Mouse (Mus musculus): ENCODE measurements around the gene Phlda1.

Gene Phlda1

GRCm38 (mm10) chr10:111504606-111505005 is 1.5 kb upstream of the Phlda1 start:
- no peak for DNase-seq (ENCODE audit: low read depth, low spot score)

DNA sequence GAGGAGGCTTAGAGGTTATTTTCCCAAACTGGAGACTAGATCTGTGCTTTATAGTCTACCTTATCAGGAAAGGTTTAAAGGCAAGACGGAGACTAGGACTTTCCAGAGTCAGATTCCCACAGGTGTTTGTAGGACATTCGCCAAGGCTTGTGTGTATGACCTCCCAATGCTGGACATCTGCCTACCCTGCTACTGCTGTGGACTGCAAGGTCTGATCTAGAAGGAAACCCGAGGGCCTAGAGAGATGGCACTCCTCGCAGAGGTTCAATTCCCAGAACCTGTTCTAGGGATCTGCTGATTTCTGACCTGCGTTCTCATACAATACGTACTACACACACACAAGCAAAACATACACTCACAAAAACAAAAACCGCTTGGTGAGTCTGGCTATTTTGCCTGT is 680 bp upstream of the Phlda1 start:
- no peak for DNase-seq (ENCODE audit: low read depth, low spot score)

GRCm38 (mm10) chr10:111506926-111507459 is 907 bp downstream of the Phlda1 start:
- DNase-seq (ENCODE audit: low read depth, low spot score) = no peak

DNA sequence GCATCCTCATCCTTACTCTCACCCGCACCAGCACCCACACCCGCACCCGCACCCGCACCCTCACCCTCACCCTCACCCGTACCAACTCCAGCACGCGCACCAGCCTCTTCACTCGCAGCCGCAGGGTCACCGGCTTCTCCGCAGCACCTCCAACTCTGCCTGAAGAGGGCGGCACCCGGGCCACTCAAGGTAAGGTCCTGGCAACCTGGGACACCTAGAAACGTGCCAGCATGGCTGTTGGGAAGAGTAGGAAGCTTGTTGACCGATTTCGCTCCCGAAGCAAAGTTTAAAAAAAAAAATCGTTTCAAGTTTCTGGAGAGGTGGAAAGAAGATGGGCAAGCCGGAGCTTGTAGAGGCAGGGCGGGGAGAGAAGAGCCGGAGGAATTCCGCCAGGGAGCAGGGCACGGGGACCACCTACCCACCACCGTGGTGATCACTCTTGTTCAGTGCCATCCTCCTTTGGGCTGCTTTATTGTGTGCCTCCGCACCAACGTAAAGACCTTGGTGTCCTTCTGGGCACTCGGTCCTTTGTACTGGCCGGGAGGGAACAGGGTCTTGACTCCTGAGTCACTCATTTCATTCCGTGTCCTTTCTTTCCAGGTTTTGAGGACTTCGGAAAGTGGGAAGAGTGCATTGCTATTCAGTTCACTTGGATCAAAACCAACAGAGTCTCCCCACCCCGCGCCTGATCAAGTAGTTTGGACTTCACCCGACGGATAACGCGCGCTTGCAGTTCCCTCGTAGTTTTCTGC is 1.6 kb downstream of the Phlda1 start:
- peak; percentile 53 for DNase-seq (ENCODE audit: low read depth, low spot score)

- no peak for DNase-seq (ENCODE audit: low read depth, low spot score)
Observed at GRCm38 (mm10) chr10:111508324-111509080, 2.4 kb downstream of the Phlda1 start.

DNA sequence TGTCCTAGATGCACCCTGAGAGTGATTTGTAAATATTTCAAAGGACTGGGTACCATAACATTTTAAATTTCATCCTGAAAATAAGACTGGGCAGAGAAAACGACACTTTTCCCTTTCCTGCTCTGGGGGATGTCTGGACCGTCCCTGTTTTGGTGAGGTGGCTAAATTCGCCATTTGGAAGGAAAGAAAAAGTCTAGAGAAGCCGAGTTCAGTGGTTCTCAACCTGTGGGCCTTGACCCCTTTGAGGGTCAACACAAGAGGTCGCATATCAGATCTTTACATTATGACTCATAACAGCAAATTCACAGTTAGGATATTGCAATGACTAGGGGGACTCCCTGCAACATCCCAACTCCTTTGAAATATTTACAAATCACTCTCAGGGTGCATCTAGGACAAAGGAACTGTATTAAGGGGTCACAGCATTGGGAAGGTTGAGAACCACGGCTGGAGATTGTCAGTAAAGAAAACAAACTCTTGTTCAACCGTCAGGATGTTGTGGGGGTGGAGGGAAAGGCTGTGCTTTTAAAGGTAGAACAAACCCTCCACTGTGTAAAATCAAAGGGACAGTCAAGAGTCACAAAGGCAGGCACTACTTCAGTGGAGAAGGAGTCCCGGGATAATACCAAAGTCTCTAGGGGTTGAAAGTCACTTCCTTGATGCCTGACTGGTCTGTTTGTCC is 3.2 kb downstream of the Phlda1 start:
- no peak for DNase-seq (ENCODE audit: low read depth, low spot score)

- no peak for DNase-seq (ENCODE audit: low read depth, low spot score)
Observed at GRCm38 (mm10) chr10:111509981-111510380, 3.9 kb downstream of the Phlda1 start.

DNA sequence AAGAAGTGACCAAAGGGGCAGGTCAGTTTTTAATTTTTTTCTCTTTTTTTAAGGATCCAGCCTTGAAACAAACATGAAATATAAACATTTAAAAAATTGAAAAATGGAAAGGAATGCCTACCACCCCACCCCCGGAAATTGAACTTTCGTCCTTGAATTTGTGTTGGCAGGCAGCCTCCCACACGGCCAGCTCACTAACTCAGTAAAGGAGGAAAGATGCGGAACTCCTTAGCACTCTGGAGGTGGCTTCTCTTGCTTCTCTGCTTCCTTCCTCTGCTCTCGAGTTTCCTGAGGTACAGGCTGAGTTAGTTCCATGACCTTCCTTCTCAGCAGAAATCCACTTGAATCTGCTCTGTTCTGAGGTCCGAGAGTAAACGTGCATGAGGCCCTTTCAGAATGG is 4.7 kb downstream of the Phlda1 start:
- DNase-seq (ENCODE audit: low read depth, low spot score) = no peak

DNA sequence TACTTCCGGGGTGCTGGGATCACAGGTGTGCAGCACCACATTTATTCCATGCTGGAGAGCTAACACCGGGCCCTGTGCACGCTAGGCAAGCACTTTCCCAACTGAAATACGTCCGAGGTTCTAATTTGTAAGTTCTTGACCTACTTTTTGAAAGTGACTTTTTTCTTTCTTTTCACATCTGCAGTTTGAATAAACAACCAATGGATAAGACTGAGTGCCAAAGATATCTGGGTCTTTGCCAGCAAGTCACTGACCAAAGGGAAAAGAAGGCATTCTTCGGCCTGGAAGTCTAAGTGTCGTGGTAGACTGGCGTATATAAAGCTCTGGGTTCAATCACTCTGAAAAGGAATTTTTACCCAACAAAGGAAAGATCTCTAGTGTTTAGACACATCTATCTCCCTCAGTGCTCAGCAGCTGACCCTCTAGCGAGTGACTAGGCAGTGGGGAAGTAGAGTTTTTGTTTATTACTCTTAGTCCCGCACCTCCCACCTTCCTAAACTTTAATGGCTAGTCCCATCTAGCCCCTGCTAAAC is 6.0 kb downstream of the Phlda1 start:
- no peak for DNase-seq (ENCODE audit: low read depth, low spot score)

DNA sequence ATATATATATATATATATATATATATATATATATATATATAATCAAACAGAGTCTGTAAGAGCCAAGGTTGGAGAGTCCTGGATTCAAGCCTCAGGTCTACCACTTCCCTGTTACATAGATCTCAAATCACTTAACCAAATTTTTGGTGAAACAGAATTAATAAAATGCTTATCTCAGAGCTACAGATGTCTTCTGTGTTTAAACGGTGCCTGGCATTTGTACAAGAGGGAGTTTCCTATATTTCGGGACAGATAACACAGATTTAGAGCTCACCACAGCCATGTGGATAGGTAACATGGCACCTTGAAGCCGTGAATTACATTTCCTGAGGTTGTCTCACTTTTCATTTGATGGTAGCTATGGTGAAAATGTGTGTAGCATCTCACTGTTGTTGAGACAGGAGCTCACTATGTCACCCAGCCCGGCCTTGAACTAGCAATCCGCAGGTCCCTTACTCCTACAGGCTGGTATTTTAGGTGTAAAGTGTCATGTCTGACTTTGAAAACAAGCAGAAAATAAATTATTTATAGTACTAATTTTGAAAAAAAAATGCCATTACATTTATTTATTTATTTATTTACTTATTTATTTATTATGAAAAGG is 8.3 kb downstream of the Phlda1 start:
- DNase-seq (ENCODE audit: low read depth, low spot score) = no peak

- DNase-seq (ENCODE audit: low read depth, low spot score) = no peak
Observed at GRCm38 (mm10) chr10:111515071-111516010, 9.3 kb downstream of the Phlda1 start.

DNA sequence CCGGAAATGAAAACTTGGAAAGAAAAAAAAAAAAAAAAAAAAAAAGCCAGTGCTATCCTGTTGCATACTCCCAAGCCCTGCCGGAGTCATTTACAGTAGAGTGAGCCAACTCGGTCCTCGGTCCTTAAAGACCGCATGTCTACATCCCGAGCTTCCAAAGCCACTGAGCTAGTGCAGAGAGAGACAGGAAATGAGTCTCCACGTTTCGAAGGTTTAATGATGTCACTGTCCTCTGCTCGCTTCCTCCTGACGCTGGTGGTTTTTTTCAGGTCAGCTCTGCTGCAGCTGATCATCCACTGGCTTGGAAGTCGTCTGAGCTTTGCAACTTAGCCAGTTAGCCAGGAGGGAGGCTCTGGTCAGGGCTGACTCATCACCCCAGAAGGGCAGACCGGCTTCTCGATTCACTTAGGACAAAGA is 10.1 kb downstream of the Phlda1 start:
- no peak for DNase-seq (ENCODE audit: low read depth, low spot score)

GRCm38 (mm10) chr10:111516804-111517436 is 10.8 kb downstream of the Phlda1 start:
- no peak for DNase-seq (ENCODE audit: low read depth, low spot score)

- no peak for DNase-seq (ENCODE audit: low read depth, low spot score)
Observed at GRCm38 (mm10) chr10:111518350-111518749, 12.3 kb downstream of the Phlda1 start.

DNA sequence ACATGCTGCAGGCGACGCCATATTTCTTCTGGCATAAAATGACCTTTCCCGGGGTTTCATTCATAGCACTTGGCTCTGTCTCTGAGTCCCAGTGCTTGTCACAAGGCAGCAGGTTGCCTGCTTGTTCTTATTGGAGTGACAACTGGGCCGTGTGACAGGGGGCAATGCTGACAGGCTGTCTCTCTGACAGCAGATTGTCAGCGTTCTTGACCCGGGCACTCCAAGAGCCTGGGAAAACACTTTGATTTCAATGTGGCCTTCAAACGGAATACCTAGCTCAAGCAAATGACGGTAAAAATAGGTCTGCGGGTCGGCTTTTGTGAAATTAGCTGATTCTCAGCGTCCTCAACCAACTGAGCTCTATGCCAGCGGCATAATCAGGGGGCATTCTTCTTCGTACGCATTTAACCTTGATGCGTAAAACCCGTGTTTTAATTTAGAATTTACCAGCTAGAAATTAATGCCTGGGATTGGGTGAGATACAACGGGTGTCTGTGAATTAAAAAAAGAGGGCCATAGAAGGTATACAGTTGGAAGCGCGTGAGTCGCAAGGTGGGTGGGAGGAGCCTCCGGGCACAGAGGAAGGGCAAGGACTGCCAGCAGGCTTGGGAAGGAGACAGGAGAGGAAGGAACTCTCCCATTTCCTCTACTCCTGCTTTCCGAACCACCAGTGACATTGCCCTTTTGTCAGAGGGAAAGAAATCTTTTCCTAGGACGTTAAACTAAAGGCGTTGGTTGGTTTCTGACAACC is 13.7 kb downstream of the Phlda1 start:
- no peak for DNase-seq (ENCODE audit: low read depth, low spot score)

GRCm38 (mm10) chr10:111520621-111521020 is 14.5 kb downstream of the Phlda1 start:
- DNase-seq (ENCODE audit: low read depth, low spot score) = no peak

DNA sequence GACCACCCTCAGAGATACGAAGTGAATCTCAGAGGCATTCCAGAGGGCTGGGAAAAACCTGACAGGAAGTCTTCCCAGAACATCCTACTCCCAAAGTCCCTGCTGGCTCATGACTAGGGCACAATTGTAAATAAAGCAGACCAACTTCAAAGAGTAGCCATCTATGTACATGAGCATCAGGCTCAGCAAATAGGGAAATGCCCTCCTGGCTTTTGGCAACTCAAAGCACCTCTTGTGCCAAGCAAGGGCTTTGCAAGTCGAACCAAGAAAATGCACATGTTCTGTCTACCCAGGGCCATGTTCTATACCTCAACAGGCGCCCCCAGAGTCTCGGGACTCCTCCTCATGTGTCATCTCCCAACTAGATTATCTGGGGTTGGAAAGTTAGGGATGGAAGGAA is 15.6 kb downstream of the Phlda1 start:
- DNase-seq (ENCODE audit: low read depth, low spot score) = no peak

- no peak for DNase-seq (ENCODE audit: low read depth, low spot score)
Observed at GRCm38 (mm10) chr10:111522230-111522629, 16.1 kb downstream of the Phlda1 start.

DNA sequence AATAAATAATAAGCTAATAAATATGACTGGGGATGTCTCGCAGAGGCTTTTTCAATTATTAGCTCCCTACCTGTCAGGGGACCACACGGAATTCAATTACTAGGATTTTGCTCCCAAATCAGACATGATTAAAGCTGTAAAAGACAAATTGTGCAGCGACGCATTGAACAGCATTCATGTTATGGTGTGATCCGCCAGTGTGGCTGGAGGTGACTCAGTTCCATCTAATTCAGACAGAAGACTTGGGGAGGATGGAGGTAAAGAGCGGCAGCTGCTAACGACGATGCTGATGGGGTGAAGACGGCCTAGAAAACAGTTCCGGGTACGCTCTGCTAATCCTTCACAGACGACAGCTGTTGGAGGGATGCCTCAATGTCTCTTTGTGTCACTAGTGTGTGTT is 17.8 kb downstream of the Phlda1 start:
- no peak for DNase-seq (ENCODE audit: low read depth, low spot score)
